Mouse (Mus musculus): ENCODE data around the gene Itpr2. TPM values are rescaled to one million over a fixed set of nuclear protein-coding genes. Genes with fewer than 3 reads are reported as not detected.

Gene Itpr2
- total RNA-seq, 2 experiments from 2014 or later = 38.2 to 47.8 TPM

DNA sequence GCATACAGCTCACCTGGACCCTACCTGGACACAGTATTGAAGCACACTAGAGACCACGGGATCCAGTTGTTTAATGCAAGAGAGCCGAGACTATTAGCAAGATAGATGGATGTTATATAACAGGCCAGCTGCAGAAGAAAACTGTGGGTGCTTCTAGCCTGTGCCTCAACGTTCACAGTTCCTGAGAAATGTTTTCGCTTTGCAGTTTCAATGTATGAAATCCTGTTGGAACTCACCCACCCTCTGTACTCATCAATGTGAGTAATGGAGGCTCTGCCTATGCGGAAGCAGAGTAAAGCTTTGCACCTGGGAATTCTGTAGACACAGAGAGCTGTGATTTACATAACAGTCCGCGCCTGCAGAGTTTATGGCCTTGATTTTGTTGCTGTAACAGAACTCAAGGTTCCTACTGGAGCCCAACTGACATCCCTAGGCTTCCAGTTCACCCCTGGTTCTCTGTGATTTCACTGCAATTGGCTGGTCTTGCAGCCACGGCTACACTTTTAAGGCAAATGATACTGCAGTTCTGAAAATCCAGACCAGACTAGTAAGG is 344.0 kb downstream of the Itpr2 start:
- peak; percentile 15 to 19 for DNase-seq

- no peak for DNase-seq
Observed at GRCm38 (mm10) chr6:146157099-146157498, 344.9 kb downstream of the Itpr2 start.

GRCm38 (mm10) chr6:146156536-146156935 is 345.5 kb downstream of the Itpr2 start:
- DNase-seq = no peak

GRCm38 (mm10) chr6:146155156-146155734 is 346.8 kb downstream of the Itpr2 start:
- DNase-seq = no peak

GRCm38 (mm10) chr6:146152843-146153242 is 349.2 kb downstream of the Itpr2 start:
- DNase-seq = no peak

GRCm38 (mm10) chr6:146140966-146141585 is 360.9 kb downstream of the Itpr2 start:
- peak; percentile 32 to 41 for DNase-seq

DNA sequence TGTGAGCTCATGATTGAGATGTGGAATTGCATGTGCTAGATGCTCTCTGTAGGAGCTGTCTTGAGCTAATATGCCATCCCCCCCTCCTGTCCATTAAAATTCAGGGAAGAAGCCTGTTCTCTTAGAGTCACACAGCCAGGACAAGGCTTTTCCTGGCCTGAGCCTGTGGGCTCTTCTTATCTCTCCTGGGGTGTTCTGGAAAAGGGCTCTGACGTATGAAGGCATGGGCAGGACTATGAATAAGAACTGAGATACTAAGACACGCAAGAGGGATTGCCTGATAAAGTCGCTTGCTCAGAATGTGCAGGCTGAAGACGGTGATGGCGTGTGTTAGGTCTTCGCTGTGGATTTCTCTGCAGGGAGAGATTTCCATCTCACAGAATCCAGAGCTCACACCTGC is 361.9 kb downstream of the Itpr2 start:
- DNase-seq = no peak

DNA sequence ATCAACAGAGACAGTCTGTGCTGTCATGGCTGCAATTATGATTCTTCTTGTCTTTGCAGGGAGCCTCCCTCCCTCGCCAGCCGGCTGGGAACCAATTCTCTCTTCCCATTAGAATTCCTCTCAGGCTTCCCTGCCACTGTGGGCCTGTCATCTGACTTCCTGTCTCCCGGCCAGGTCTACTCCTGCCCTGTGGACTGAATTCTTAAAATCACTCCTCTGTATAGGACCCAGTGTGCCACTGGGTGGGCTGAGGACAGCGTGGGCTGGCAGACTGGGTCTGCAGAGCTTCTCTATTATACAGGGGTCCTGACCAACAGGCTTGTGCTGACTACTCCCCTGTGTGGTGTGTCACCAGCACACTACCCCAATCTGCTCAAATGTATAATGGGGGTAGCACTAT is 365.4 kb downstream of the Itpr2 start:
- DNase-seq = no peak

DNA sequence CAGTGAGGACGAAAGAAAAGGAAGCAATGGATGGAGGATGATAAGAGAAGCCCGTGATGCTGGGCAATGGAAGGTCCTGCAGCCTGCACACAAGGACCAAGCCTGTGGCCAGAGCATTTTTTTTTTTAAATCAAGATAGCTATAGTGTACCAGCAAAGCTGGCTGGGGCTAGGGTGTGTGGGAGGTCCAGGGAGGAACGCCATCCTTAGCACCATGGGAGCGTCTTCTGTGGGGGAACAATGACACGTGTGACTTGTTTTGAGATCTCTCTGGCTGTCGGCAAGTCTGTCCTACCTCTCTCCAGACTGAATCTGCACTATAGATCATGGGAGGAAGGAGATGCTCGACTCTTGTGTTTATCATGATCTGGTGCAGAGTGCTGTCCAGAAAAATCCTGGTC is 365.8 kb downstream of the Itpr2 start:
- DNase-seq = no peak

DNA sequence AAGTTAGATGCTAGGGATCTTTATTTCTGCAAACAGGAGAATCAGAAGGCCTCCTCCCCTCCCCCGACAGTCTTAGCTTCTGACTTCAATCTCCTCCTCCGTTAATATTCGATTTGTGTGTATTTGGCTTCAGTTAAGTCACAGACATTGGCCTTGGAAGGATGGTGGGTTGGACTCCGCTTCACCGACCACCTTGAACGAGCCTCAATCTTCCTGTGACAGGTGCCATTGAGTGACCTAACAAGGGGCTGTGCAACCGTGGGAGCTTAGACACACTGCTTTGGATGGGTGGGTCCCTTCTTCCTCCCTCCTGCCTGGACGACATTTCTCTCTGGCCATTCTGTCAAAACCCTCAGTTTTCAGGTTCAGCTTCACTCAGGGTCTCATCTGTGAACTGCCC is 366.7 kb downstream of the Itpr2 start:
- DNase-seq = no peak

DNA sequence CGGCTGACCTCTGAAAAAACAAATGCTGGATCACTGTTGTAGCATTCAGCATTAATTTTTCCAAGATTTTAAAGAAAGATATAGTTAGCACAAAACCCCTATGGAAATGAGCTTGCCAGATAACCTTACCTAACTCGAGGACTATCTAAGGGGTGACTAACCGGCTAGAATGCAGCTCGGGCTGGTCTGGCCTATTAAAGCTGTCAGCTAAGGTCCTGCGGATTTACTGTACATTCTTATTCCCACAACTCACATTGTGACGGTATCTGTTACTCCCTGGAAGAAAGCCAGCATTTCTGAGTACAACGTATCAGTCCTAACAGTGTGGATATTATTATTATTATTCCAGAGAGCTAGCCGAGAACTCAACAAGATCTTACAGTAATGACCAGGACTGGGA is 368.1 kb downstream of the Itpr2 start:
- DNase-seq = no peak

DNA sequence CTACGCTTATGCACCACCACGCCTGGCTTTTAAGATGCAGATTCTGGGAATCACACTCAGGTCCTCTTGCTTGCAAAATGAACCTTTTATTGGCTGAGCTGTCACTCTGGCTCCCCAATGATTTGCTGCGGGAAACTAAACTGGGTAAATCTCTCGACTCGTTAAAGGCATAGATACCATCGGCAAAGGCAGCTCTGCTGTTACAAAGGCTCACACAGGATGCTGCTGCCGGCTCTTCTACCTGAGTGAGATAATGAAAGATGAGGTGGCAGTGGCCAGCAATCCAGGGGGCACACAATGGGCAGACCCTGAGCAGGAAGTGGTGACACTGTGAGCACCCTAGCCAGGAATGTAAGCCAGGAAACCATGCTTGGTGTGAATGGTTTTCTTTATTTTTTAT is 373.0 kb downstream of the Itpr2 start:
- DNase-seq = no peak

DNA sequence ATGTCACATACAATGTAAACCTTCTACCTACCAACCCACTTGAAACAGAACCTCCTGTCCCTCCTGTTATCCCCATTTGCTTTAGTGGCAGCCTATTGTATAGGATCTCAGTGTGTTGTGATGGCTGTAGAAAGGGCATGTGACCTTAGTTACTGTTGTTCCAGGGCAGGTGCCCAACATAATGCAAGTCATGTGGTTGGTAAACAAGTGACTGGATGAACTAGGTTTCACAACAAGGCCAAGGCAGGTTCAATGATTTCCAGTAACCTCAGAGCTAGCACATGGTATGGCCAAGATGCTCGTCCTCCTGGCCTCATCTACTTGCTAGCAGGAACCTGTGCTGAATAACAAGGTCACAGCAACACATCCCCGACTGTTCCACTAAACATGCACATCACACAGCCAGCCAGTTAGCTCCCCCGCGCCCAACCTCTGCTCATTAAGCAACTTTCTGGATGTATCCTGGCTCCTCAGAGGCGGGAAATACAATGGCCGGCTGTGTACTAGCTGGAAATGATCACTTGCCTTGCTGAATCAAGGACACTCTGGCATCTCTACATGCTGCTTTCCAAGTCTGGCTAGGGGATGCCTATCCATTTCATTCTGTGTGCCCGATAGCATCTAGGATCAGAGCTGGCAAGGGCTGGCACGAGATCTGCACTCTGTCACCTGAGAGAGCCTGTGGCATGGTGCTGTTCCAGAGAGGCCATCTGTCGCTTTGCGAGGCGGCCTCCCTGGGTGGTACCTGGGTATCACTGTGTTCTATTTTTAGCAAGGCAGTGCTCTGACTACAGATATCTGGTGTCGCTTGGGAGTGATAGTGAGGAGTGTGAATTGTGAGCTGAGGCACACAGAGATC is 375.0 kb downstream of the Itpr2 start:
- no peak for DNase-seq

DNA sequence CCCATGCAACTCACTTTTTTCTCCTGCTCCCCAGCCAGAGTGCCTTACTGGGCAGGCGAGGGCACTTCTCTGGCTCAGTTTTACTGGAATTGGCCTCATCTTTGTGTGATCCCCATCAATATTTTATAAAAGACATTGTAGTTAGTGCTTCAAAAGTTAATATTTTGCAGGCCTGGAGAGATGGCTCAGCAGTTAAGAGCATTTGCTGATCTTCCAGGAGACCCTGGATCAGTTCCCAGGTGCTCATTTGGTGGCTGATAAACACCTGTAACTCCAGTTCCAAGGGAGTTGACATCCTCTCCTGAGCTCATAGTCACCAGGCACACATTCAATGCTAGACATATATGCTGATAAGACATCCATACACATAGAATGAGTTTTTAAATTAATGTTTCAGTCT is 376.4 kb downstream of the Itpr2 start:
- no peak for DNase-seq

GRCm38 (mm10) chr6:146124479-146124878 is 377.5 kb downstream of the Itpr2 start:
- DNase-seq = no peak

DNA sequence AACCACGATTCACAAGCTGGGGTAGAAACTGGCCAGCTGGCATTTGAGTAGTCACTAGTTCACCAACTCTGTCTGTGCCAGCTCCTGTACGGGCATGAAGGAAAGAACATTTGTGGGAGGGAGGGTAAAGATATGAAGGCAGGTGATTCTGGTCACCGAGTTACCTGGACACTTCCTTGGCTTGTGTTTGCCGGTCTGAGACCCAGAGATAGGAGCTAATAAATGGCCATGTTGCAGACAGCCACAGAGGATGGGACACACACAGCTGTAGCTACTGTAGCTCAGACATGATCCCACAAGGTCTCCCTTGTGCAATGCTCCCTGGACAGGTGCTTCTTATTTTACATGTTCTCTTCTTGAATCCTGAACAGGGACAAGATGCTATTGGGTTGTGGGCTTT is 378.4 kb downstream of the Itpr2 start:
- no peak for DNase-seq

GRCm38 (mm10) chr6:146120172-146120571 is 381.9 kb downstream of the Itpr2 start:
- DNase-seq = no peak

DNA sequence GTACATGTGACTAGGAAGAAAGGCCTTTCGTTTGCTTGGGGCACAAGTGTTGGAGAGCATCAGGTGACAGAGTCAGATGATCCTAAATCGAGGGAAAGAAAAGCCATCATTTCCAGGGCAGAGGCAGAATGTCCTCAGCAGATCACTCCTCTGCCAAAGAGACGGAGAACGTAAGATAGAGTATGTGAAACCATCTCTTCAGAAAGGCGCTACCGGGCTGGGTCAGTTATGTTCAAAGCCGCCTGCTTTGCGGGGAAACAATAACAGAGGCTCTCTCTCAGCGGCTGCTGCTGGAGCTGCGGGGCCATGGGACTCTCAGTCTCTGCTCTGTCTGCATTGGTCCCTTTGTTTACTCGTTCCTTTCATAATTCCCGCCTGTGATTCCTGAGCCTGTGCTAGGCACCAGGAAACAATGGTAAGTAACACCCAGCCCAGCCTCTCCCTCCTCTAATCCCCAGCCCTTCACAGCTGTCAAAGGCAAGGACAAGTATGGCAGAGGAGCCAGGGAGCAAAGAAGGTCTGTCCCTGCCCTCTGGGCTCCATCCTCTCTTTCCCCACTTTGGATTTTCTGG is 387.2 kb downstream of the Itpr2 start:
- no peak for DNase-seq

GRCm38 (mm10) chr6:146114071-146114470 is 388.0 kb downstream of the Itpr2 start:
- no peak for DNase-seq

DNA sequence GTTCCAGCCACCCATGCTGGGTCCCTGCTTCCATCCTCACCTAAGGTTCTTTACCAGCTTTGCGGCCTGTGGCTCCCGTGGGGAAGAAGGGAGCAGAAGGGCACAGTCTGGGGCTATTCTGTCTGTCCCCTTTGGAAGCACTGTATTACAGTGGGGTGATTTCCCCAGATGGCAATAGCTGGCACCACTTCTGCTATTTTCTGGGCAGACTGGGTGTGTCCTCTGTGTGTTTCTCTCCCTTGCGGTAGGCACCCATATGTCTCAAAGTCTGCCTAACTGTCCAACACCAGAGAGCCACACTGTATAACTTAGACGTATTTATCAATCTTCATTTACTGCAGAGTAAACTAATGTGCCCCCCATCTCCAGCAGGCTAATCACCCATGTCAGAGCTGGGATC is 388.9 kb downstream of the Itpr2 start:
- no peak for DNase-seq

GRCm38 (mm10) chr6:146112211-146112610 is 389.8 kb downstream of the Itpr2 start:
- DNase-seq = no peak

- DNase-seq = no peak
Observed at GRCm38 (mm10) chr6:146111781-146112180, 390.2 kb downstream of the Itpr2 start.
